Mouse (Mus musculus): ENCODE results near the gene Tmx4.
"Not testable (repeated sequence)": the region's sequence is repeated elsewhere in the genome, so short reads cannot be mapped to it uniquely, and the experiment has no call there.

The Tmx4 gene

GRCm38 (mm10) chr2:134643514-134644300 lies at the start of gene Tmx4:
TSS of gene Tmx4 (minus strand) at chr2:134644145.
- peak; percentile 99 for DNase-seq

- no peak for DNase-seq
Measured at GRCm38 (mm10) chr2:134692125-134692524, 48.2 kb upstream of the Tmx4 start.

GRCm38 (mm10) chr2:134691055-134691454 lies 47.1 kb upstream of the Tmx4 start:
- DNase-seq = no peak

GRCm38 (mm10) chr2:134682326-134682725 lies 38.4 kb upstream of the Tmx4 start:
- DNase-seq = no peak

GRCm38 (mm10) chr2:134681271-134681961 lies 37.5 kb upstream of the Tmx4 start:
- DNase-seq = no peak

GRCm38 (mm10) chr2:134679567-134679966 lies 35.6 kb upstream of the Tmx4 start:
- no peak for DNase-seq

- no peak for DNase-seq
Measured at GRCm38 (mm10) chr2:134675465-134675864, 31.5 kb upstream of the Tmx4 start.

- peak; percentile 48 to 56 for DNase-seq
Measured at GRCm38 (mm10) chr2:134673604-134674003, 29.7 kb upstream of the Tmx4 start.

- DNase-seq = no peak
Measured at GRCm38 (mm10) chr2:134656477-134656876, 12.5 kb upstream of the Tmx4 start.

GRCm38 (mm10) chr2:134654668-134655067 lies 10.7 kb upstream of the Tmx4 start:
- DNase-seq = no peak

GRCm38 (mm10) chr2:134652759-134653158 lies 8.8 kb upstream of the Tmx4 start:
- no peak for DNase-seq

GRCm38 (mm10) chr2:134648999-134649398 lies 5.1 kb upstream of the Tmx4 start:
- no peak for DNase-seq

- no peak for DNase-seq
Measured at GRCm38 (mm10) chr2:134645752-134646151, 1.8 kb upstream of the Tmx4 start.

GRCm38 (mm10) chr2:134645166-134645565 lies 1.2 kb upstream of the Tmx4 start:
- no peak for DNase-seq

GRCm38 (mm10) chr2:134644301-134644912 lies 462 bp upstream of the Tmx4 start:
- no peak for DNase-seq

- DNase-seq = no peak
Measured at GRCm38 (mm10) chr2:134642377-134642776, 1.6 kb downstream of the Tmx4 start.

GRCm38 (mm10) chr2:134641372-134641771 lies 2.6 kb downstream of the Tmx4 start:
- no peak for DNase-seq

GRCm38 (mm10) chr2:134640398-134640797 lies 3.5 kb downstream of the Tmx4 start:
- no peak for DNase-seq

GRCm38 (mm10) chr2:134628541-134628940 lies 15.4 kb downstream of the Tmx4 start:
- not testable (repeated sequence) for DNase-seq

GRCm38 (mm10) chr2:134604935-134605334 lies 39.0 kb downstream of the Tmx4 start:
- no peak for DNase-seq

- no peak for DNase-seq
Measured at GRCm38 (mm10) chr2:134591081-134591694, 52.8 kb downstream of the Tmx4 start.

GRCm38 (mm10) chr2:134585243-134585642 lies 58.7 kb downstream of the Tmx4 start:
- DNase-seq = no peak

- no peak for DNase-seq
Measured at GRCm38 (mm10) chr2:134559422-134559821, 84.5 kb downstream of the Tmx4 start.
